Mouse (Mus musculus): Measurements from ENCODE around the gene Mtmr10.

DNA sequence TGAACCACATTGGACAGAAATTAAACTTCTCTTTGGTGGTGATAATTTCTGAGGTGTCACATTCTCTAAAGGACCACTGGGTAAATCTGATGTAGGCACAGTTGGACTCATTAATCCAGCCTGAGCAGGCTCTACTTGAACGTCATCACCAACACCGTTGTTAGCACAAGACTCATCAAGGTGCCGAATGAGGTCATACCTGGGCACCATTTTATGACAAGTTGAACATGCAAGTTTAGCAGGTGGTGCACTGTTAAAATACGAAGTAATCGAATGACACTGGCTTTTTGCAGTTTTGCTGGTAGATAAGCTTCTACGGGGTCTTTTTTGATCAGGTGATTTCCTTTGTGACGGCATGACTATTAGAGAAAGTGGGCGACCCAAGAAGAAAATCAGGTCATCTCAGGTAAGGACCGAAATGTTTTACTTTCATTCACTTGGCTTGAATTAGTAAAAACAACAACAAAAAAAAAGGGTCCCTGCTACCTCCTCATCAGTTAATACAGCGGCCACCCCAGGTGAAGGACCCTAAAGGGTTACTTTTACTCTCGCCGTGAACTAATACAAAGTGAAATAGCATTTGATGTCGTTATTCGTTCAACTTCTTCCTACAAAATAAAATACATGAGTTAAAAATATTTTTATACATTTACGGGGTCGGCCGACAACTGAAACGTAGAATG is 85.8 kb downstream of the Mtmr10 start:
- TF ChIP-seq EP300 (IDR thresholded peaks at IDR 0.05; ENCODE audit: low read depth) (no peak), CTCF (IDR thresholded peaks at IDR 0.05; ENCODE audit: low read depth) (no peak)
